Mouse (Mus musculus) ES-Bruce4 (cell line): Measurements from ENCODE around the gene Zfp316. TPM values are rescaled to one million over a fixed set of nuclear protein-coding genes. Genes with fewer than 3 reads are reported as not detected.

ENCODE experiments used
- H3K27ac ChIP-seq: 2 replicates; pipeline ENCODE4 v1.5.1; 2012; ENCODE audit warnings: low read length, inconsistent platforms; ENCODE audit not compliant: insufficient read depth
- H3K27me3 ChIP-seq: 2 replicates; pipeline ENCODE4 v1.6.1; 2012; ENCODE audit warnings: mild to moderate bottlenecking, low read length, inconsistent platforms; ENCODE audit not compliant: control insufficient read depth, poor library complexity, insufficient read depth, severe bottlenecking
- H3K36me3 ChIP-seq: 2 replicates; pipeline ENCODE4 v1.6.1; 2012; ENCODE audit warnings: inconsistent platforms, mild to moderate bottlenecking, low read length, moderate library complexity; ENCODE audit not compliant: control insufficient read depth, poor library complexity, insufficient read depth, severe bottlenecking
- H3K4me1 ChIP-seq: one replicate; pipeline ENCODE4 v1.8.1; 2011; ENCODE audit warnings: low read length; ENCODE audit not compliant: control insufficient read depth, insufficient read depth
- H3K4me3 ChIP-seq: 2 replicates; pipeline ENCODE4 v1.5.1; 2011; ENCODE audit warnings: low read depth, mild to moderate bottlenecking, low read length
- H3K9ac ChIP-seq: 2 replicates; pipeline ENCODE4 v1.6.1; 2012; ENCODE audit warnings: low read depth, mild to moderate bottlenecking, inconsistent platforms; ENCODE audit not compliant: poor library complexity, severe bottlenecking
- H3K9me3 ChIP-seq: replicated peaks from 2 replicates; pipeline ENCODE4 v1.6.1; 2012; ENCODE audit warnings: mild to moderate bottlenecking, low read length, inconsistent platforms; ENCODE audit not compliant: control insufficient read depth, poor library complexity, insufficient read depth, severe bottlenecking
- CTCF ChIP-seq: IDR thresholded peaks from one replicate; pipeline ENCODE4 v1.8.1; 2011; ENCODE audit warnings: low read depth, low read length
- EP300 ChIP-seq: IDR thresholded peaks from 2 replicates; pipeline ENCODE4 v1.6.1; 2011; ENCODE audit warnings: low read depth, low read length; ENCODE audit not compliant: insufficient read depth
- POLR2A ChIP-seq: IDR thresholded peaks from one replicate; pipeline ENCODE4 v1.8.1; 2011; ENCODE audit warnings: low read length; ENCODE audit not compliant: insufficient read depth
- polyA plus RNA-seq: library from polyadenylated mRNA; stranded (reverse); fragments of >200 nt; gene quantifications from 2 replicates; pipeline ENCODE4 v1.2.4, GENCODE M21; 2011; ENCODE audit warnings: low read depth; ENCODE audit not compliant: missing spikeins, insufficient read depth, insufficient read length

Zfp316 gene
- polyA plus RNA-seq, 1 experiment, result 2.3 TPM

GRCm38 (mm10) chr5:143314183-143314729, 44.4 kb upstream of the Zfp316 start:
- no peaks in the 10 kb centered on the region for H3K4me1 ChIP-seq
- no peaks in the 10 kb centered on the region for H3K27me3 ChIP-seq
- peaks cover 10% of the 10 kb centered on the region; the same call in 1 of the 2 replicates for H3K36me3 ChIP-seq
- H3K9ac ChIP-seq, result peak overlapping the region; percentile 90
- no peak overlapping the region for H3K27ac ChIP-seq
- H3K4me3 ChIP-seq, result peak overlapping the region; percentile 95
- H3K9me3 ChIP-seq, result no peaks in the 10 kb centered on the region
- TF ChIP-seq EP300 (no peak), CTCF (no peak)

- Histone ChIP-seq H3K4me3 (no peak overlapping the region), H3K9me3 (no peaks in the 10 kb centered on the region), H3K36me3 (peaks cover 11% of the 10 kb centered on the region; the same call in 1 of the 2 replicates), H3K27ac (no peak overlapping the region), H3K27me3 (no peaks in the 10 kb centered on the region), H3K4me1 (no peaks in the 10 kb centered on the region), H3K9ac (no peak overlapping the region)
- peak; percentile 83 for TF ChIP-seq CTCF
- no peak for TF ChIP-seq POLR2A
- no peak for TF ChIP-seq EP300
These were observed 42.1 kb upstream of the Zfp316 start for GRCm38 (mm10) chr5:143311886-143312285.

- TF ChIP-seq EP300, result no peak
- Histone ChIP-seq H3K9ac (no peak overlapping the region), H3K36me3 (peaks cover 11% of the 10 kb centered on the region; the same call in 1 of the 2 replicates), H3K4me1 (no peaks in the 10 kb centered on the region), H3K27me3 (no peaks in the 10 kb centered on the region), H3K4me3 (no peak overlapping the region), H3K27ac (no peak overlapping the region), H3K9me3 (no peaks in the 10 kb centered on the region)
These were observed 40.1 kb upstream of the Zfp316 start for GRCm38 (mm10) chr5:143309916-143310315.

- H3K36me3 ChIP-seq, result peaks cover 11% of the 10 kb centered on the region; the same call in 1 of the 2 replicates
- H3K9ac ChIP-seq, result no peak overlapping the region
- no peak for TF ChIP-seq EP300
- no peak for TF ChIP-seq POLR2A
- TF ChIP-seq CTCF, result no peak
- H3K9me3 ChIP-seq, result no peaks in the 10 kb centered on the region
- H3K4me3 ChIP-seq, result no peak overlapping the region
- no peaks in the 10 kb centered on the region for H3K27me3 ChIP-seq
- no peak overlapping the region for H3K27ac ChIP-seq
- H3K4me1 ChIP-seq, result no peaks in the 10 kb centered on the region
These were observed 39.0 kb upstream of the Zfp316 start for GRCm38 (mm10) chr5:143308825-143309224.

GRCm38 (mm10) chr5:143304251-143304650, 34.4 kb upstream of the Zfp316 start:
- Histone ChIP-seq H3K4me1 (no peaks in the 10 kb centered on the region), H3K4me3 (no peak overlapping the region), H3K9me3 (no peaks in the 10 kb centered on the region), H3K27me3 (no peaks in the 10 kb centered on the region), H3K36me3 (0 out of 2 replicates have a peak, but pooled peaks cover 4% of the 10 kb centered on the region), H3K9ac (no peak overlapping the region), H3K27ac (no peak overlapping the region)
- TF ChIP-seq POLR2A (no peak), EP300 (no peak), CTCF (no peak)

GRCm38 (mm10) chr5:143301296-143301695, 31.5 kb upstream of the Zfp316 start:
- Histone ChIP-seq H3K9ac (no peak overlapping the region), H3K9me3 (no peaks in the 10 kb centered on the region), H3K27me3 (no peaks in the 10 kb centered on the region), H3K4me3 (no peak overlapping the region), H3K4me1 (no peaks in the 10 kb centered on the region), H3K27ac (no peak overlapping the region), H3K36me3 (no peaks in the 10 kb centered on the region)
- peak; percentile 23 for TF ChIP-seq CTCF
- TF ChIP-seq POLR2A, result no peak
- no peak for TF ChIP-seq EP300
